Mouse (Mus musculus): ENCODE results near the gene Prkcb. TPM values are rescaled to one million over a fixed set of nuclear protein-coding genes. Genes with fewer than 3 reads are reported as not detected.

Gene Prkcb
- polyA plus RNA-seq, 1 experiment: 2.3 TPM

DNA sequence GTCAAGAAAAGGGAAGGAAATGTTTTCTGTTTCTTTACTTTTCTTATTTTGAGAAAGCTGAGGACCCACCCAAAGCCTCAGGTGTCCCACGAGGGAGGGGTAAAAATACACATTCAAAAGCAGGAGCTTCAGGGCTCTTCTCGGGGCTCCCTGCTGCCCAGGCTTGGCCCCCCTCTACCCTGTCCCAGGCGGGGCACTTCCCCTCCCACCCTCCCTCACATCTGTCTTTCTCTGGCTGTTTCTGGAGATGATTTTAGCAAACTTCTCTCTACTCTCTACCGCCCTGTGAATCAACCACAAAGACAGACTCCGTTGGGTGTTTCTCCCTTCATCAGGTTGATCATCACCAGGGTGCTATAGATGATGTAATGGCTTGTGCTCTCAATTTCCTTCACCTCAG lies 105.4 kb downstream of the Prkcb start:
- H3K4me1 ChIP-seq (ENCODE audit: control insufficient read depth, insufficient read depth, low read length): no peaks in the 10 kb centered on the region
- TF ChIP-seq CTCF (IDR thresholded peaks at IDR 0.05; ENCODE audit: low read depth, low read length): no peak
- TF ChIP-seq POLR2A (IDR thresholded peaks at IDR 0.05; ENCODE audit: insufficient read depth, low read length): no peak
- no peak for TF ChIP-seq EP300 (IDR thresholded peaks at IDR 0.05; ENCODE audit: insufficient read depth, low read depth, low read length)
- H3K4me3 ChIP-seq (ENCODE audit: low read depth, low read length): no peak overlapping the region
- H3K27ac ChIP-seq (ENCODE audit: insufficient read depth, low read length): no peak overlapping the region
- H3K36me3 ChIP-seq (ENCODE audit: control insufficient read depth, insufficient read depth, low read length, poor library complexity, severe bottlenecking): no peaks in the 10 kb centered on the region
- H3K9me3 ChIP-seq (replicated peaks; ENCODE audit: control insufficient read depth, insufficient read depth, low read length, poor library complexity, severe bottlenecking): no peaks in the 10 kb centered on the region
- no peaks in the 10 kb centered on the region for H3K27me3 ChIP-seq (ENCODE audit: control insufficient read depth, insufficient read depth, low read length, poor library complexity, severe bottlenecking)
- no peak overlapping the region for H3K9ac ChIP-seq (ENCODE audit: low read depth, poor library complexity, severe bottlenecking)

- no peaks in the 10 kb centered on the region for H3K4me1 ChIP-seq (ENCODE audit: control insufficient read depth, insufficient read depth, low read length)
- H3K36me3 ChIP-seq (ENCODE audit: control insufficient read depth, insufficient read depth, low read length, poor library complexity, severe bottlenecking): no peaks in the 10 kb centered on the region
- TF ChIP-seq CTCF (IDR thresholded peaks at IDR 0.05; ENCODE audit: low read depth, low read length) (no peak), POLR2A (IDR thresholded peaks at IDR 0.05; ENCODE audit: insufficient read depth, low read length) (no peak), EP300 (IDR thresholded peaks at IDR 0.05; ENCODE audit: insufficient read depth, low read depth, low read length) (no peak)
- no peaks in the 10 kb centered on the region for H3K9me3 ChIP-seq (replicated peaks; ENCODE audit: control insufficient read depth, insufficient read depth, low read length, poor library complexity, severe bottlenecking)
- H3K27me3 ChIP-seq (ENCODE audit: control insufficient read depth, insufficient read depth, low read length, poor library complexity, severe bottlenecking): no peaks in the 10 kb centered on the region
- H3K27ac ChIP-seq (ENCODE audit: insufficient read depth, low read length): no peak overlapping the region
- H3K9ac ChIP-seq (ENCODE audit: low read depth, poor library complexity, severe bottlenecking): no peak overlapping the region
- H3K4me3 ChIP-seq (ENCODE audit: low read depth, low read length): no peak overlapping the region
These were observed 106.8 kb downstream of the Prkcb start for GRCm38 (mm10) chr7:122395159-122395975.

- Histone ChIP-seq H3K4me3 (ENCODE audit: low read depth, low read length) (no peak overlapping the region), H3K36me3 (ENCODE audit: control insufficient read depth, insufficient read depth, low read length, poor library complexity, severe bottlenecking) (no peaks in the 10 kb centered on the region), H3K9ac (ENCODE audit: low read depth, poor library complexity, severe bottlenecking) (no peak overlapping the region), H3K27ac (ENCODE audit: insufficient read depth, low read length) (no peak overlapping the region), H3K27me3 (ENCODE audit: control insufficient read depth, insufficient read depth, low read length, poor library complexity, severe bottlenecking) (no peaks in the 10 kb centered on the region), H3K4me1 (ENCODE audit: control insufficient read depth, insufficient read depth, low read length) (no peaks in the 10 kb centered on the region), H3K9me3 (replicated peaks; ENCODE audit: control insufficient read depth, insufficient read depth, low read length, poor library complexity, severe bottlenecking) (no peaks in the 10 kb centered on the region)
- TF ChIP-seq EP300 (IDR thresholded peaks at IDR 0.05; ENCODE audit: insufficient read depth, low read depth, low read length) (no peak), CTCF (IDR thresholded peaks at IDR 0.05; ENCODE audit: low read depth, low read length) (no peak), POLR2A (IDR thresholded peaks at IDR 0.05; ENCODE audit: insufficient read depth, low read length) (no peak)
These were observed 107.4 kb downstream of the Prkcb start for GRCm38 (mm10) chr7:122395976-122396315.

DNA sequence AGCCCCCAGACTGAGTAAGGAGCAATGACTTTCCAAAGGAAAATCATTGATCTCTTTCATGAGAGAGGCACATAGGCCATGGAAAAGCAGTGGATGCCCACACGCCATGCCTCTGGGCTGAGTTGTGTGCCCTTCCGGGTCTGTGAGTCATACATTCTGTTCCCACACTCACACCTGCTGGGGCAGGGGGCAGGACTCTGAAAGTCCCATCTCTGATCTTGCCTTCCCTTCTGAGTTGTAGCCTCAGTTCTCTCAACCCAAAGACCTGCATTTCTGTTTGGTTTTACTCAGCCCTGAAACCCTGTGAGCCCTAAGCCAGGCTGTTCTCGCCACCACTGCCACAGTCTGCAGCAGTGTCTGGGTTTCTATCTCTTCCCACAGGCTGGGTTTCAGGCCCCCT lies 109.1 kb downstream of the Prkcb start:
- Histone ChIP-seq H3K36me3 (ENCODE audit: control insufficient read depth, insufficient read depth, low read length, poor library complexity, severe bottlenecking) (no peaks in the 10 kb centered on the region), H3K9me3 (replicated peaks; ENCODE audit: control insufficient read depth, insufficient read depth, low read length, poor library complexity, severe bottlenecking) (no peaks in the 10 kb centered on the region), H3K4me3 (ENCODE audit: low read depth, low read length) (no peak overlapping the region), H3K9ac (ENCODE audit: low read depth, poor library complexity, severe bottlenecking) (no peak overlapping the region), H3K4me1 (ENCODE audit: control insufficient read depth, insufficient read depth, low read length) (no peaks in the 10 kb centered on the region), H3K27ac (ENCODE audit: insufficient read depth, low read length) (no peak overlapping the region), H3K27me3 (ENCODE audit: control insufficient read depth, insufficient read depth, low read length, poor library complexity, severe bottlenecking) (no peaks in the 10 kb centered on the region)
- TF ChIP-seq EP300 (IDR thresholded peaks at IDR 0.05; ENCODE audit: insufficient read depth, low read depth, low read length) (no peak), POLR2A (IDR thresholded peaks at IDR 0.05; ENCODE audit: insufficient read depth, low read length) (no peak), CTCF (IDR thresholded peaks at IDR 0.05; ENCODE audit: low read depth, low read length) (no peak)

DNA sequence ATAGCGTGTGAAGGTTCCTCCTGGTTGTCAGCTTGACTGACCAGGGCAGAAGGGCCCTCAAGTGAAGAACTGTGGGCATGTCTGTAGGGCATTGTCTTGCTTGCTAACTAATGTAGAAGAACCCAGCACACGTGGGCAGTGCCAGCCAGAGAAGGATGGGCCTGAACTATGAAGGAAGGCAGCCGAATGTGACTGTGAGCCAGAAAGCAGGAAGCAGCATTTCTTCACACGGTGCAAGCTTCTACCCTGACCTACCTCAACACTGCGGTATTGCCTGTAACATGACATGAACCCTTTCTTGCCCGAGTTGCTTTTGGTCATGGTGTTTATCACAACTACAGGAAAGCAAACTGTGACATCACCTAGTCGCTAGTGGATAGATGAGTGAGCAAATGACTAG lies 113.5 kb downstream of the Prkcb start:
- Histone ChIP-seq H3K4me1 (ENCODE audit: control insufficient read depth, insufficient read depth, low read length) (no peaks in the 10 kb centered on the region), H3K9me3 (replicated peaks; ENCODE audit: control insufficient read depth, insufficient read depth, low read length, poor library complexity, severe bottlenecking) (no peaks in the 10 kb centered on the region), H3K27ac (ENCODE audit: insufficient read depth, low read length) (no peak overlapping the region), H3K36me3 (ENCODE audit: control insufficient read depth, insufficient read depth, low read length, poor library complexity, severe bottlenecking) (no peaks in the 10 kb centered on the region), H3K4me3 (ENCODE audit: low read depth, low read length) (no peak overlapping the region), H3K27me3 (ENCODE audit: control insufficient read depth, insufficient read depth, low read length, poor library complexity, severe bottlenecking) (no peaks in the 10 kb centered on the region), H3K9ac (ENCODE audit: low read depth, poor library complexity, severe bottlenecking) (no peak overlapping the region)
- TF ChIP-seq CTCF (IDR thresholded peaks at IDR 0.05; ENCODE audit: low read depth, low read length): no peak
- no peak for TF ChIP-seq EP300 (IDR thresholded peaks at IDR 0.05; ENCODE audit: insufficient read depth, low read depth, low read length)
- TF ChIP-seq POLR2A (IDR thresholded peaks at IDR 0.05; ENCODE audit: insufficient read depth, low read length): no peak

DNA sequence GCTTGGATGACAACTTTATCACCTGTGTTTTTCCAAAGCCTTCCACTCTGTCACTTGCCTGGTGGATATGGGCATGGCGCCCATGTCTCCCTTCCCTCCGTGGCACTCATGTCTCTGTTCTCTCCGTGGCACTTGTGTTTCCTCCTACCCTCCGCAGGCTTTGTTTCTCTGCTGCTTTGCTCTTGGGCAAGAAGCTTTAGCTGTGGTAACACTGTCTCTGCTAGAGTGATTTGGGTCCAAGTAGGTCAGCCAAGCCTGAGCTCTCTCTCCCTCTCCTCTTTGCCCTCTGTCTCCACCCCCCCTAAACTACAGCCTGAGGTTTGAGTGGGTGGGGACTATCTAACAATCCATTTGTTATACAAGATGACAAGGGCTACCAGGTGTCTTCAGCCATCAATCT lies 114.8 kb downstream of the Prkcb start:
- H3K9me3 ChIP-seq (replicated peaks; ENCODE audit: control insufficient read depth, insufficient read depth, low read length, poor library complexity, severe bottlenecking): no peaks in the 10 kb centered on the region
- TF ChIP-seq POLR2A (IDR thresholded peaks at IDR 0.05; ENCODE audit: insufficient read depth, low read length) (no peak), EP300 (IDR thresholded peaks at IDR 0.05; ENCODE audit: insufficient read depth, low read depth, low read length) (no peak), CTCF (IDR thresholded peaks at IDR 0.05; ENCODE audit: low read depth, low read length) (no peak)
- H3K27ac ChIP-seq (ENCODE audit: insufficient read depth, low read length): no peak overlapping the region
- H3K36me3 ChIP-seq (ENCODE audit: control insufficient read depth, insufficient read depth, low read length, poor library complexity, severe bottlenecking): no peaks in the 10 kb centered on the region
- H3K27me3 ChIP-seq (ENCODE audit: control insufficient read depth, insufficient read depth, low read length, poor library complexity, severe bottlenecking): no peaks in the 10 kb centered on the region
- no peak overlapping the region for H3K4me3 ChIP-seq (ENCODE audit: low read depth, low read length)
- no peak overlapping the region for H3K9ac ChIP-seq (ENCODE audit: low read depth, poor library complexity, severe bottlenecking)
- H3K4me1 ChIP-seq (ENCODE audit: control insufficient read depth, insufficient read depth, low read length): no peaks in the 10 kb centered on the region
